Mouse (Mus musculus): ENCODE measurements around the gene Gpr152.

Gpr152 gene

DNA sequence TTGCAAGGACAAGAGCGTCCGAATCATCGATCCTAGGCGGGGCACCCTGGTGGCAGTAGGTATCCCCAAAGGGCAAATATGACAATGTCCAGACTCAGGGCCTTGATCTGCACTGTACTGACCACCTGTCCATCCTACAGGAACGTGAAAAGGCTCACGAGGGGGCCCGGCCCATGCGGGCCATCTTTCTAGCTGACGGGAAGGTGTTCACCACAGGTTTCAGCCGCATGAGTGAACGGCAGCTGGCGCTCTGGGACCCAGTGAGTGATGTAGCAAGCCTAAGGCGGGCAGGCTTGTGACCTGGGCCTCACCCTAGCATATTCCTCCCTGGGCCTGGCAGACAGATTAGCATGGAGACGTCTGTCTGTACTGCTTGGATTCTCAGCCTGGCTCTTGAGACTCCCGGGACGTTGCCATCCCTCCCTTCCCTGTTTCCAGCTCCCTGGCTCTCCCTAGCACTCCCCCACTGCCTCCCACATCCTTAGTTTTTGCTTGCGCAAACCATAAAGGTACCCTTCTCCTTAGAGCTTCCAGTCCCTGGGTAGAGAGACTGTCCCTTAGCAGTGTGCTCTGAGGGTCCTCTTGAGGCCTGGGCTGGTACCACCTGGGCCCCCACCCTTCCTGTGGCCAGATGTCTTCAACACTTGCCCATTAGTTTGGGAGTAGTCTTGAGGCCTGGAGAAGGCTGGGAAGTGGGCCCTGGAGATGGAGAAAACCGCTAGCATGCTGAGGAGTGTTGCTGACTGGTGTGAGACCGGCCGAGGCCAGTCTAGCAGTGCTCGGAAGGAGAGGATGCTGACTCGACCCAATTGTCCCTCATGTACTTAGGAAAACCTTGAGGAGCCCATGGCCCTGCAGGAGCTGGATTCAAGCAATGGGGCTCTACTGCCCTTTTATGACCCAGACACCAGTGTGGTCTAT is 11.2 kb downstream of the Gpr152 start:
- no peak for DNase-seq (ENCODE audit: low read depth)

DNA sequence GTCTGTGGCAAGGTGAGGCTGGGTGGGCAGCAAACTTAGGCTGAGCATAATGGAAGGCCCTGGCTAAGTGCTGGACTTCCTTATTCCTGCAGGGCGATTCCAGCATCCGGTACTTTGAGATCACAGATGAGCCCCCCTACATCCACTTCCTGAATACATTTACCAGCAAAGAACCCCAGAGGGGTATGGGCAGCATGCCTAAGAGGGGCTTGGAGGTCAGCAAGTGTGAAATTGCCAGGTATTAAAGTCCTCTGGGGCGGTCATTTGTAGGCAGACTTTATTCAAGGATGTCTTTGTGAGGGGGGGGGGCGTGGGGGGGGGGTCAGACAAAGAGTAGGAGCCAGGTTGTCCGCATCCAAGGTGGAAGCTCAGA is 11.9 kb downstream of the Gpr152 start:
- no peak for DNase-seq (ENCODE audit: low read depth)

DNA sequence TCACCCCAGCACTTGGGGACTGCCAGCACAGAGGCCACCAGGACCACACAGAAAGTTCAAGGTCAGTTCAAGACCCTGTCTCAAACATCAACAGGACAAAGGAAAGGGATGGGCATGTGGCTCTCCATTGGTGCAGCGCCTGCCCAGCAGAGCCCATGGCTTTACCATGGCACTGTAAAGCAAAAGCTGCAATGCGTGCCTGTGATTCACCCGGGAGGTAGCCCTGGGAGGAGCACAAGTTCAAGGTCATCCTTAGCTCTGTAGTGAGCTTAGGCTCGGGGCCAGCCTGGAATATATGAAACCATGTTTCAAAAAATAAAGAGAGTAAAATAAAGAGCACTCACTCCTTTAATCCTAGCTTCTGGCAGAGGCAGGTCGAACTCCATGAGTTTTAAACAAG is 12.3 kb downstream of the Gpr152 start:
- no peak for DNase-seq (ENCODE audit: low read depth)

GRCm38 (mm10) chr19:4152445-4153231 is 13.1 kb downstream of the Gpr152 start:
- DNase-seq (ENCODE audit: low read depth), result no peak

DNA sequence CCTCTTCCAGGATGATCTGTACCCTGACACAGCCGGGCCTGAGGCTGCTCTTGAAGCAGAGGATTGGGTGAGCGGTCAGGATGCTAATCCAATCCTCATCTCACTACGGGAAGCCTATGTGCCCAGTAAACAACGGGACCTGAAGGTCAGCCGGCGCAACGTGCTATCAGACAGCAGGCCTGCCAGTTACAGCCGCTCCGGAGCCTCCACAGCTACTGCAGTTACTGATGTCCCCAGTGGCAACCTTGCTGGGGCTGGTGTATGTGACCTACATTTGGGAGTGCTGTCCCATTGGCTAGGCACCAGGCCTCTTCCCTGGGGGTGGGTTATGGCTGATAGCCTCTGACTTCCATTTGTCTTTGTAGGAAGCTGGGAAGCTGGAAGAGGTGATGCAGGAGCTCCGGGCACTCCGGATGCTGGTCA is 13.7 kb downstream of the Gpr152 start, which contains the start of gene Ptprcap:
TSS of gene Ptprcap (plus strand) at position 373 of the 423 bp plus-strand sequence.
- DNase-seq (ENCODE audit: low read depth), result no peak

- no peak for DNase-seq (ENCODE audit: low read depth)
These were observed 15.0 kb downstream of the Gpr152 start for GRCm38 (mm10) chr19:4154437-4155222.

DNA sequence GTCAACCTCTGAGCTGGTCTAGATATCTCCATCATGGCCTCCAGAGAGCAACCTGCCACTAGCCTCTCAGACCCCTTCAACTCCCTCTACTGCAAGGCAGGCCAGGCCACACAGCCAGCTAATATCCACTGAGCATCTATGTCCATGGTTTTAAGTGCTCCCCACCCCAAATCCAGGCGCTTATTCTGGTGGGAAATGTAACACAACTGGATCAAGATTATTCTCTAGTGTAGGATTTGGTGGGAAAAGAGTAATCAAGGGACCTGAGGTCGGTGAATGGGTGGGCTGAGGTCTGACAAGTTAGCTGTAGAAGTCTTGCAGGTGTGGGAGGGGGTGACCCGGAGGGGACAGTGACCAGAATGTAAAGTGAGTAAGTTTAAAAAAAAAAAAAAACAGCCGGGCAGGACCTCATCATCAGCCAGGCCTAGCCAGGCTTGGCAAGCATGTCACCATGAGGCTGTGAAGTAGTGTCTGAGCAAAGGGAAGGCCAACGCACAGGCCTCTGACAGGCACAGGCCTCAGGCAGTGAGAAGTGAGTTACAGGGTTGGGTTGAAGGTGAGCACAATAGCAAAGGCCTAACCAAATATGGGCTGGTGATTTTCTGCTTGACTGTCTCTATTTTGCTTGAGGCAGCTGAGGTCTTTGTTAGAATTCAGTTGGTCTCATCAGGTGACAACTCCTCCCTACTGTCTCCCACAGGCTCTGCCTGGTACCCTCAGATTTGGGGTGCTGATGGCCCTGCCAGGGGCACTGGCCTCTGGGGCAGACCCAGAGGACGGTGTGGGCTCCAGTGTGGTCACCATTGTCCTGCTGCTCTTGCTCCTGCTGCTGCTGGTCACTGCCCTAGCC is 15.9 kb downstream of the Gpr152 start:
- DNase-seq (ENCODE audit: low read depth), result no peak

- DNase-seq (ENCODE audit: low read depth), result no peak
These were observed 16.5 kb downstream of the Gpr152 start for GRCm38 (mm10) chr19:4156073-4156579.

GRCm38 (mm10) chr19:4156771-4157170 is 17.2 kb downstream of the Gpr152 start:
- DNase-seq (ENCODE audit: low read depth), result no peak

- no peak for DNase-seq (ENCODE audit: low read depth)
These were observed 19.5 kb downstream of the Gpr152 start for GRCm38 (mm10) chr19:4159049-4159448.

- peak; percentile 99 for DNase-seq (ENCODE audit: low read depth)
These were observed 23.3 kb downstream of the Gpr152 start, which contains the start of gene Rps6kb2 for GRCm38 (mm10) chr19:4162646-4163542. Gene Rps6kb2, minus strand, starts transcription at chr19:4163354.

DNA sequence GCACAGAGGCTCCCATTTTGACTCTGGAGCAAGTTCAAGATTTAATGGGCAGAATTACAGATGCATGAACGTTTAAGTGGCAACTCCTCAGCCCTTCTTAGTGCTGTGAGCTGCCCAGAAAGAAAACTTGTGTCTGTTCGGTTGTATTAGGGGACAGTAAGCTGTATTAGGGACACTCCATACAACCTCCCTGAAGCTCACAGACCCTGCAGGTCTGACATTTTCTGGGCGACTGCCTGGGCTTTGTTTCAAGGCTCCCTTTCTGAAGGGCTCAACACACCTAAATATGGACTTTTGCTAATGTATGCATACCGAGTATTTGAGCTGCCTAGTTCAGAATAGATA is 23.9 kb downstream of the Gpr152 start:
- no peak for DNase-seq (ENCODE audit: low read depth)

GRCm38 (mm10) chr19:4164100-4164499 is 24.5 kb downstream of the Gpr152 start:
- DNase-seq (ENCODE audit: low read depth), result no peak

- no peak for DNase-seq (ENCODE audit: low read depth)
These were observed 25.1 kb downstream of the Gpr152 start for GRCm38 (mm10) chr19:4164721-4165120.

DNA sequence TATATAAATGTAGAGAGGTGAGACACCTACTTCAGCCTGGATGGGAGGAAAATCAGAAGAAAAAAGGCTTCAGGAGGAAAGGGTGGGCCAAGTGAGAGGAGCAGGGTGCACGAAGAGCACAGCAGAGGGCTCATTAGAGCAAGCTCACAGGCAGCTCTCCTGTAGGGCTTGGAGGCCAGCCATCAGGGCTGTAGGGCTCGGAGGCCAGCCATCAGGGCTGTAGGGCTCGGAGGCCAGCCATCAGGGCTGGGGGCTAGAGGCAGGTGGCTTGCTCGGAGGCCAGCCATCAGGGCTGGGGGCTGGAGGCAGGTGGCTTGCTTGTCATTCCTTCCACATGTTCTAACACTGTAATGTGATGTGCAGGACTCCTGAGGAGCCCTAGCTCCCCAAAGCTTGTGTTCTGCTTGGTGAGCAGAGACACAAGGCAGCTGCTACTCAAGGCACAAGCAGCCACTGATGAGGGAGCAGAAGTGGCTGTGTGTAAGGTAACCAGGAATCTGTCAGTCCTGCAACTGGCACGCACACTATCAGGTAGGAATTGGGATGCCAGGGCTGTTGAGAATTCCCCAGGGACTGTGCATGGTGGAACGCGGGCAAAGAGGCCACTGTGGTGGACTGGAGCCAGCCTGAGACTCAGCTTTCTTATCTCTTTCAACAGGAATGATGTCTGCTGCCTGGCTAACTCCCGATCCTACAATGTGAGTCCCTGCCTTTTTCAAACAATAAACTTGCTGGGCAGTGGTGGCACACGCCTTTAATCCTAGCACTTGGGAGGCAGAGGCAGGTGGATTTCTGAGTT is 27.3 kb downstream of the Gpr152 start:
- DNase-seq (ENCODE audit: low read depth), result no peak

GRCm38 (mm10) chr19:4169378-4169784 is 29.8 kb downstream of the Gpr152 start:
- DNase-seq (ENCODE audit: low read depth), result peak; percentile 100

- DNase-seq (ENCODE audit: low read depth), result no peak
These were observed 30.2 kb downstream of the Gpr152 start for GRCm38 (mm10) chr19:4169810-4170209.

- no peak for DNase-seq (ENCODE audit: low read depth)
These were observed 31.3 kb downstream of the Gpr152 start for GRCm38 (mm10) chr19:4170723-4171392.
